Mouse (Mus musculus) liver, embryonic 15.5 days (tissue): ENCODE measurements at regions not wholly inside any gene's neighbourhood (a gene's known extent, or its start where the extent isn't known, plus 50 kb on each side); places are given as distances from the start of the nearest gene placed in this dataset.

ENCODE experiments used
- ATAC-seq: fragments of 200-750 bp; cut with Nextera tagmentation; 2 replicates; pipeline ENCODE4 v1.8.0; 2017; ENCODE audit warnings: moderate number of reproducible peaks, mild to moderate bottlenecking, moderate library complexity; ENCODE audit not compliant: insufficient read depth
- H3K27ac ChIP-seq: fragments of 300-500 bp; sonication (generic); replicated peaks from 2 replicates; pipeline ENCODE4 v1.5.1; 2015; ENCODE audit warnings: mild to moderate bottlenecking, inconsistent platforms
- H3K27me3 ChIP-seq: fragments of 300-500 bp; sonication (generic); 2 replicates; pipeline ENCODE4 v1.6.1; 2015; ENCODE audit warnings: mild to moderate bottlenecking, inconsistent platforms
- H3K36me3 ChIP-seq: fragments of 300-500 bp; sonication (generic); replicated peaks from 2 replicates; pipeline ENCODE4 v1.6.1; 2015; ENCODE audit warnings: moderate library complexity, mild to moderate bottlenecking, inconsistent platforms
- H3K4me1 ChIP-seq: fragments of 300-500 bp; sonication (generic); replicated peaks from 2 replicates; pipeline ENCODE4 v1.6.1; 2015; ENCODE audit warnings: inconsistent platforms
- H3K4me2 ChIP-seq: fragments of 300-500 bp; sonication (generic); 2 replicates; pipeline ENCODE4 v1.6.1; 2015; ENCODE audit warnings: moderate library complexity, mild to moderate bottlenecking, inconsistent platforms
- H3K4me3 ChIP-seq: fragments of 300-500 bp; sonication (generic); replicated peaks from 2 replicates; pipeline ENCODE4 v1.5.1; 2015; ENCODE audit warnings: mild to moderate bottlenecking, inconsistent platforms
- H3K9ac ChIP-seq: fragments of 300-500 bp; sonication (generic); 2 replicates; pipeline ENCODE4 v1.6.1; 2015; ENCODE audit warnings: moderate library complexity, mild to moderate bottlenecking, inconsistent platforms
- H3K9me3 ChIP-seq: fragments of 300-500 bp; sonication (generic); replicated peaks from 2 replicates; pipeline ENCODE4 v1.6.1; 2016; ENCODE audit warnings: inconsistent platforms
- WGBS: fragments of 180-500 bp; shearing (Covaris S2); methylation state at CpG from one replicate; pipeline ENCODE4 v1.1.7; 2015; ENCODE audit warnings: mixed read lengths; ENCODE audit not compliant: insufficient replicate concordance; 5-methylcytosine and 5-hydroxymethylcytosine counted together

- 60% methylated on average over 8 of the region's 8 CpGs for WGBS
- Histone ChIP-seq H3K27ac (no peak overlapping the region), H3K36me3 (no peaks in the 10 kb centered on the region), H3K4me3 (no peak overlapping the region), H3K27me3 (no peaks in the 10 kb centered on the region), H3K4me1 (no peaks in the 10 kb centered on the region), H3K9me3 (no peaks in the 10 kb centered on the region), H3K4me2 (no peak overlapping the region), H3K9ac (no peak overlapping the region)
- ATAC-seq, result no peak
These were observed 128.2 kb downstream of the Hs3st3b1 start for GRCm38 (mm10) chr11:63793732-63794503.

- H3K4me1 ChIP-seq, result no peaks in the 10 kb centered on the region
- WGBS, result 62% methylated on average over 5 of the region's 5 CpGs
- ATAC-seq, result no peak
These were observed 109.9 kb downstream of the Hs3st3b1 start for GRCm38 (mm10) chr11:63812146-63812545.

DNA sequence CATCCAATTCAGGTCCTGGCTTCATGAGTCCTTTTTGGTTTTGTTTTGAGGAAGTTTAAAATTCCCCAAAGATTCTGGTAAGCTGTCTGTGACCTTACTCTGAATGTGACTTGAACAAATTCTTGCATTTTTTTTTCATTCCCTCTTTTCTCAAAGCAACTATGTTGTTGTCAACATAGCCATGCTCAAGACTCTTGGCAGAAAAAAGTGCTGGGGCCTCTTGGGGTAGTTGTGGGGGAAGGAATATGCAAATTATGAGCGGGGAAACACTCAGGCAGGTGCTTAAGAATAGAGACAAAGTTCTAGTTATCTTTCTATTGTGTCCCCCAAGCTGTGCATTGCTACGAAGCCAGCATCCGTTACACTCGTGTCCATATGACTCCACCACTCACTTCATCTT, 99.2 kb downstream of the Hs3st3b1 start:
- 65% methylated on average over 4 of the region's 4 CpGs for WGBS
- Histone ChIP-seq H3K9me3 (no peaks in the 10 kb centered on the region), H3K4me3 (no peak overlapping the region), H3K27me3 (no peaks in the 10 kb centered on the region), H3K9ac (no peak overlapping the region), H3K4me1 (no peaks in the 10 kb centered on the region), H3K27ac (no peak overlapping the region), H3K36me3 (no peaks in the 10 kb centered on the region), H3K4me2 (no peak overlapping the region)
- ATAC-seq, result no peak

More at GRCm38 (mm10) chr11:63812146-63812545, 109.9 kb downstream of the Hs3st3b1 start:
- Histone ChIP-seq H3K9ac (no peak overlapping the region), H3K4me3 (no peak overlapping the region), H3K27me3 (no peaks in the 10 kb centered on the region), H3K36me3 (no peaks in the 10 kb centered on the region), H3K27ac (no peak overlapping the region), H3K4me2 (no peak overlapping the region), H3K9me3 (no peaks in the 10 kb centered on the region)

DNA sequence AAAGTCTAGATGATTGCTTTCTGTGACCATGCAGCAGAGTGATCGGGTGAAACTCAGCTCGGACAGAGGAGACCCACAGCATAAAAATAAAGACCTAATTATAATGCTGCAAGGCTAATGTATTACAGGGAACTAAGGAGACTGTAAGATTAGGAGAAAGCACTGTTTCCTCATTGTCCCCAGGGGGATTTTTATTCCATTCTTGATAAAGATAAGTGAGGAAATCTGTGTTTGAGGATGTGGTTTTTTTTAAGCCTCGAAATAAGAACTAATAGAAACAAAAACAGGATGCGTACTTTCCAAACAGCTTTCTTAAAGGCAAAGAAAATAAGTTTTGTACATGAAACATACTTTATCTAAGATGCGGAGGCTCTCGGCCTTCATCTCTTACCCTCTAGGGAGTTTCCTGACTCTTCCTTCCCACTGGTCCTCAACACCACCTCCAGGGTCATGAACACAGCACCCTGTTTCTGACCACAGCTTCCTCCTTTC, 94.8 kb downstream of the Hs3st3b1 start:
- Histone ChIP-seq H3K27ac (no peak overlapping the region), H3K9me3 (no peaks in the 10 kb centered on the region), H3K27me3 (no peaks in the 10 kb centered on the region), H3K36me3 (no peaks in the 10 kb centered on the region), H3K4me1 (no peaks in the 10 kb centered on the region), H3K9ac (no peak overlapping the region), H3K4me3 (no peak overlapping the region), H3K4me2 (no peak overlapping the region)
- ATAC-seq, result no peak
- WGBS, result 47% methylated on average over 6 of the region's 6 CpGs

DNA sequence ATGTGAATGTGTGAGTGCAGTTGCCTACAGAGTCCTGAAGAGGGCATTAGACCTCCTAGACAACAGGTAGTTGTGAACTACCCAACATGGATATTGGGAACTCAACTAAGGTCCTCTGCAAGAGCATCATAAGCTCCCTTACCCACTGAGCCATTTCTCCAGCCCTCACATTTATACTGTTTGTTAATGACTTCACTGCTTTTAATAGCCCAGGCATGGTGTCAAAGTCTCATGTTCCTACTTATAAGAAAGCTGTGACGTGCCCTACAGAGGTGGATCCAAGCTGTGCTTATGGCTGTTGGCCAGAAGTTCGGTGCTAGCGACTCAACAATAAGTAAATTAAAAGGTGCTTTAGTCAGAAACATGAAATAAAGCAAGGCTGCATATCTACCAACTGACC, 88.6 kb downstream of the Hs3st3b1 start:
- H3K4me2 ChIP-seq, result no peak overlapping the region
- H3K36me3 ChIP-seq, result no peaks in the 10 kb centered on the region
- 64% methylated on average over 3 of the region's 3 CpGs for WGBS
- no peak for ATAC-seq
- H3K27me3 ChIP-seq, result no peaks in the 10 kb centered on the region
- no peak overlapping the region for H3K27ac ChIP-seq
- H3K4me3 ChIP-seq, result no peak overlapping the region
- H3K9ac ChIP-seq, result no peak overlapping the region
- no peaks in the 10 kb centered on the region for H3K4me1 ChIP-seq
- H3K9me3 ChIP-seq, result no peaks in the 10 kb centered on the region

GRCm38 (mm10) chr11:63834140-63834539, 88.0 kb downstream of the Hs3st3b1 start:
- WGBS, result 35% methylated on average over 4 of the region's 4 CpGs
- Histone ChIP-seq H3K36me3 (no peaks in the 10 kb centered on the region), H3K27ac (no peak overlapping the region), H3K4me3 (no peak overlapping the region), H3K27me3 (no peaks in the 10 kb centered on the region), H3K4me2 (no peak overlapping the region), H3K9ac (no peak overlapping the region), H3K4me1 (no peaks in the 10 kb centered on the region), H3K9me3 (no peaks in the 10 kb centered on the region)
- no peak for ATAC-seq

- 48% methylated on average over 7 of the region's 7 CpGs for whole genome bisulfite sequencing
- Histone ChIP-seq H3K4me3 (no peak overlapping the region), H3K9ac (no peak overlapping the region), H3K4me1 (no peaks in the 10 kb centered on the region), H3K27me3 (no peaks in the 10 kb centered on the region), H3K27ac (no peak overlapping the region), H3K4me2 (no peak overlapping the region), H3K9me3 (no peaks in the 10 kb centered on the region), H3K36me3 (no peaks in the 10 kb centered on the region)
- no peak for ATAC-seq
These were observed 87.5 kb downstream of the Hs3st3b1 start for GRCm38 (mm10) chr11:63834631-63835030.
